Mouse (Mus musculus): ENCODE results near the gene Dlg2. TPM values are rescaled to one million over a fixed set of nuclear protein-coding genes. Genes with fewer than 3 reads are reported as not detected.

The Dlg2 gene
- polyA plus RNA-seq, 1 experiment from 2014 or later, result 2.3 TPM

DNA sequence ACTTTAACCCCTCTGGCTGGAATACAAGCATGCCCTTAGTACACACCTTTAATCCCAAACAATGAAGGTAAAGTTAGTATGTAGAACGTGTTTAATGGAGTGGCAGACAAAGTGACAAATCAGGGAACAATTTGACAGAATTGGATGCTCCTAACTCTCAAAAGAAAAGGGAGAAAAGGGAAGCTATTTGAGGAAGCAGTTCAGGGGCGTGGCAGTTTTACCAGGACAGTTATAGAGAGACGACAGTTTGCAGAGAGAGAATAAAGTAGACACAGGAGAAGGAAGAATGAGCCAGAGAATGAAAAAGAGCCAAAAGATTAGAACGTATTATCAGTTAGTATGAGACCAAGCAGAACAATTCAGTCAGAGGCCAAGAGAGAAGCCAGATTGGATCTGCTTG, 1122.1 kb downstream of the Dlg2 start:
- Histone ChIP-seq H3K9me3 (no peaks in the 10 kb centered on the region), H3K4me3 (replicated peaks) (no peak overlapping the region), H3K27me3 (no peaks in the 10 kb centered on the region), H3K4me2 (no peak overlapping the region), H3K36me3 (no peaks in the 10 kb centered on the region), H3K9ac (replicated peaks) (no peak overlapping the region), H3K4me1 (replicated peaks) (no peaks in the 10 kb centered on the region), H3K27ac (no peak overlapping the region)
- 76% methylated on average over 4 of the region's 4 CpGs for WGBS
- ATAC-seq (ENCODE audit: insufficient number of reproducible peaks, insufficient read depth, low FRiP score, low TSS enrichment, low read depth), result no peak

DNA sequence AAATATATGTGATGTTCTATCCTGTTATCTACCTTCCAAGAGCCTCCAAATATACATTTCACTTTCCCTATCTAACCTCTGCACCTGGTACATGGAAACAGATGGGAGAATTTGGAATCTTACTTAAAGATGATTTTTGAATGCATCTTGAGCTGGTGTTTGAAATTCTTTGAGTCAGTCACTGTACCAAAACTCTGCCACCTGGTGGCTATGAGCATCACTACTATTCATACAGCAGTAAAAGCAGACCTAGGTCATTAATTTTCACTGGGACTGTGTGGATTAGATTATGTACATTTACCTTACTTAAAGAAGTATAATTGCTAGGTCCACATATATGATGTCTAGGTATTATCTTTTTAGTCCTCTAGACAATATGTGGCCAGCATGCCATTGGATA, 1124.8 kb downstream of the Dlg2 start:
- H3K36me3 ChIP-seq, result no peaks in the 10 kb centered on the region
- no peak for ATAC-seq (ENCODE audit: insufficient number of reproducible peaks, insufficient read depth, low FRiP score, low TSS enrichment, low read depth)
- no peaks in the 10 kb centered on the region for H3K4me1 ChIP-seq (replicated peaks)
- no peaks in the 10 kb centered on the region for H3K27me3 ChIP-seq
- no peak overlapping the region for H3K9ac ChIP-seq (replicated peaks)
- no peaks in the 10 kb centered on the region for H3K9me3 ChIP-seq
- H3K4me2 ChIP-seq, result no peak overlapping the region
- no peak overlapping the region for H3K4me3 ChIP-seq (replicated peaks)
- no peak overlapping the region for H3K27ac ChIP-seq

DNA sequence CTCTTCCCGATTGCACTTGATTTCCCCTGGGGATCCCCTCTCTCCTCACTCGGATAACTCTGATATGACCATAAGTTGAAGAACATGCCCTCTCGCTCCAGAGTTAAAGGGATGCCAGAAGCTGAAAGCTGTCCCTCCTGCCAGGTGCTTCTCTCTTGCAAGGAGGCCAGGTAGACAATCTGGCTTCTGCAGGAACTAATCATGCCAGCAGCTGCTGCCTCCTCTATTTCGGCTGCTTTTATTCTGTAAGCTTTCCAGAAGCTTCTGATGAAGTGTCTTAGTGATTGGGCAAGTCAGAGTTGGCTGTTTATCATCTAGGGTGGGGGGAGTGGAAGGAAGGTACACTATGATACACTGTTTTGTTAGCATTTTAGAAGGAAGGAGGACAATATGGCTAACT, 1127.1 kb downstream of the Dlg2 start:
- Histone ChIP-seq H3K4me1 (replicated peaks) (no peaks in the 10 kb centered on the region), H3K27me3 (no peaks in the 10 kb centered on the region)
- no peak for ATAC-seq (ENCODE audit: insufficient number of reproducible peaks, insufficient read depth, low FRiP score, low TSS enrichment, low read depth)

DNA sequence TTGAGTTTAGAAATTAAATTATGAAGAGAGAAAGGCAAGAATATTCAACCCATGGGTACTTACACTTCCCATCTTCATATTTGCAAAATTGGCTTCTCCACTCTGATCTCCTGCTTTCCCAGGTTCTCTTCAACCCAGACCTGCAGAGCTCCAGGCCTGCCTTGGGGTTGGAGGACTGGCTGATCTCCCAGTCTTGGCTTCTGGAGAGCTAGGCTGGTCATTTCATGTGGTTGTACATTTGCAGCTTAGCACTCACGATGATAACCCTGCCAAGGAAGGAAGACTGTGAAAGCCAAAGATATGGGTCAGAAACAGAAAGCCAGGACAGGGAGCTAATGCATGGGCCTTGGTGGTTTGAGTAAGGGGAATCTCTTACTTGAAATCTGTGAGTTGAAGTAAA, 1176.6 kb downstream of the Dlg2 start:
- Histone ChIP-seq H3K27me3 (no peaks in the 10 kb centered on the region), H3K4me2 (no peak overlapping the region), H3K9me3 (no peaks in the 10 kb centered on the region), H3K9ac (replicated peaks) (no peak overlapping the region), H3K36me3 (no peaks in the 10 kb centered on the region), H3K4me3 (replicated peaks) (no peak overlapping the region), H3K27ac (no peak overlapping the region), H3K4me1 (replicated peaks) (no peaks in the 10 kb centered on the region)
- 91% methylated on average over 1 of the region's 1 CpGs for WGBS
- ATAC-seq (ENCODE audit: insufficient number of reproducible peaks, insufficient read depth, low FRiP score, low TSS enrichment, low read depth), result no peak

More for the DNA sequence above, 1127.1 kb downstream of the Dlg2 start:
- WGBS, result 76% methylated on average over 4 of the region's 4 CpGs
- Histone ChIP-seq H3K36me3 (no peaks in the 10 kb centered on the region), H3K27ac (no peak overlapping the region), H3K4me2 (no peak overlapping the region), H3K9ac (replicated peaks) (no peak overlapping the region), H3K4me3 (replicated peaks) (no peak overlapping the region), H3K9me3 (no peaks in the 10 kb centered on the region)

DNA sequence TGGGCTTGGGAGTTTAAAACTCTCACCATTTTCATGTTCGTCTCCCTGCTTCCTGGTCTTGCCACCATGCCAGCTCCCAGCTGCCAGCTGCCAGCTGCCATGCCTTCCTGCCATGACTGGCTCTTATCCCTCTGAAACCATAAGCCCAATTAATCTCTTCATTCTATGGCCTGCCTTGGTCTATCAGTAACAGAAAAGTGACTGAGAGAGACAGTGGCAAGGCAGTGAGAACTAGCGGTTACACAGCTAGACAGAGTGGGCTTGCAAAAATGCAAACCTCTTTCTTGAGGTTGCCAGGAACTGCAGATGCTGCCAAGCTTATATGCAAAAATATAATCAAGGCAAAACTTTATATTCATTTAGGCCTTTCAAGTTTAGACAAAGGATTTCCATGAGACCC, 1183.0 kb downstream of the Dlg2 start:
- H3K4me1 ChIP-seq (replicated peaks), result no peaks in the 10 kb centered on the region
- H3K36me3 ChIP-seq, result no peaks in the 10 kb centered on the region
- H3K27ac ChIP-seq, result no peak overlapping the region
- 72% methylated on average over 2 of the region's 2 CpGs for WGBS
- no peaks in the 10 kb centered on the region for H3K9me3 ChIP-seq
- H3K4me2 ChIP-seq, result no peak overlapping the region
- ATAC-seq (ENCODE audit: insufficient number of reproducible peaks, insufficient read depth, low FRiP score, low TSS enrichment, low read depth), result no peak
- no peak overlapping the region for H3K9ac ChIP-seq (replicated peaks)
- H3K27me3 ChIP-seq, result no peaks in the 10 kb centered on the region
- no peak overlapping the region for H3K4me3 ChIP-seq (replicated peaks)

DNA sequence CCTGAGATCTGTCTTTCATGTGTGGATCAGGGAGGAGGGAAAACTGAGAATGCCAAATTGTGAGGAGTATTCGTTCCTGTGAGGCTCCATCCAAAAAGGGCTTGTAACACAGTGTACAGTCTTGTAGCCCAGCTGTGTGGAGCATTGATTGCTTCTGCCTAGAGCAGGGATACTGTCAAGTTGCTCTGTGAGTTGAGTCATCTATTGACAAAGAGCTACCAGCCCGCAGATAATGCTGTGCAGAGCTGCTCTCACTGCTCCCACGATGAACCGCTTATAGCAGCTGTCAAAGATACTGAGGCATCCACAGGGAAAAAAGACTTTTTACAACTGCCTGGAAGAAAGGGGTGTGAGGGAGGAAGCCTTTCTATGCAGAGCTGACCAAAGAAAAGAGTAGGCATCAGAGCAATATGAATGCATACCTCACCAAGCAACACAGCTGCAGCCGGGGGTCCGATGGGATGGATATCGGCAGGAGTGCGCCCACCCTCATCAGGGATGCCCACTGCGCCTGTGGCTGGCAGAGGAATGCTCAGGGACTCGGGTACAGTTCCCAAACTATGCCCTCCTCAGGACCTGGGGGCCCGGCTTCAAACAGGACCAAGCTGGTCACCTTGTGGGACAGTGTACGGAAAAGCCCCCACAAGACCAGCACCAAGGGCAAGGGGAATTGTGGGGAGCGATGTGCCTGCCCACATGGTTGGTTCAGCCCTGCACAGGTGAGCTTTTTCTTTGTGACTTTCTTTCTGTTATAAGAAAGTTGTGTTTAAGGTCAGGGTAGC, 1196.0 kb downstream of the Dlg2 start:
- Histone ChIP-seq H3K36me3 (no peaks in the 10 kb centered on the region), H3K27me3 (no peaks in the 10 kb centered on the region), H3K27ac (no peak overlapping the region), H3K4me1 (replicated peaks) (no peaks in the 10 kb centered on the region), H3K9me3 (no peaks in the 10 kb centered on the region), H3K4me2 (no peak overlapping the region), H3K9ac (replicated peaks) (no peak overlapping the region), H3K4me3 (replicated peaks) (no peak overlapping the region)
- 85% methylated on average over 13 of the region's 13 CpGs for WGBS
- ATAC-seq (ENCODE audit: insufficient number of reproducible peaks, insufficient read depth, low FRiP score, low TSS enrichment, low read depth), result no peak

DNA sequence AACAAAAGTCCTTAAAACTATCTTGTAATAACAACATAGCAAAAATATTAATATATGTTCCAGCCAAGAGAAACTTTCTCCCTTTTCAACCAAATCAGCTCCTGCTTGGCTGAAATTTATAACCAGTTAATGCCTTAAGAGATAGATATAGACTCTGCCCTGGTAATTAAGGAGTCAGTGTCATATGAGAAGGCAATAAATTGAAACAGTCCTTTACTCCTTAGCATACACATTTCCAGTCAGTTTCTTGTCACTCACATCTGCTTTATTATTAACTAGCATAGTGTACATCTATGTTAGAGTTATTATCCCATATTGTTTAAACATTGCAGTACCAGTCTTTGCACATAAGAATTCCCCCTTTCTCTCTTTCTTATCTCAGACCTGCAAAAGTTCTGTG, 1197.9 kb downstream of the Dlg2 start:
- Histone ChIP-seq H3K36me3 (no peaks in the 10 kb centered on the region), H3K27me3 (no peaks in the 10 kb centered on the region), H3K4me1 (replicated peaks) (no peaks in the 10 kb centered on the region), H3K9me3 (no peaks in the 10 kb centered on the region), H3K27ac (no peak overlapping the region), H3K4me2 (no peak overlapping the region), H3K9ac (replicated peaks) (no peak overlapping the region), H3K4me3 (replicated peaks) (no peak overlapping the region)
- ATAC-seq (ENCODE audit: insufficient number of reproducible peaks, insufficient read depth, low FRiP score, low TSS enrichment, low read depth), result no peak

DNA sequence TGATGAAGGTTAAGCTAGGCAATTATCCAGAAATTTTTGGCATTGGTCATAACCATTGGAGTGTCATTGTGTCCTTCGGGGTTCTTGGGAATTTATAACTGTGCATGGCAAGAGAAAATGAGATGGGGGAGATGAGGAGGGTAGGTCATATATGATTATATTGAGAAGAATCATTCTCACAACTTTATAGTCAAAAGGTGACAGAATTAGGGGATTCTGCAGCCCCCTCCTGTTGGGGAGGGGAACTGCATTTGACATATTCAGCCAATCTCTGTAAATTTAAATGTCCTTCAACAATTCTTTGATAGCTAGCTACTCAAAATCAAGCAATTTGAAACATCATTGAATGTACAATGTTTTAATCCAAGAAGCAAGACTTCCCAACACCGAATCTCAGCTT, 1201.5 kb downstream of the Dlg2 start:
- H3K4me2 ChIP-seq, result no peak overlapping the region
- no peaks in the 10 kb centered on the region for H3K4me1 ChIP-seq (replicated peaks)
- no peak overlapping the region for H3K4me3 ChIP-seq (replicated peaks)
- no peaks in the 10 kb centered on the region for H3K9me3 ChIP-seq
- 64% methylated on average over 2 of the region's 2 CpGs for WGBS
- no peak for ATAC-seq (ENCODE audit: insufficient number of reproducible peaks, insufficient read depth, low FRiP score, low TSS enrichment, low read depth)
- H3K9ac ChIP-seq (replicated peaks), result no peak overlapping the region
- no peaks in the 10 kb centered on the region for H3K36me3 ChIP-seq
- H3K27me3 ChIP-seq, result no peaks in the 10 kb centered on the region
- H3K27ac ChIP-seq, result no peak overlapping the region

DNA sequence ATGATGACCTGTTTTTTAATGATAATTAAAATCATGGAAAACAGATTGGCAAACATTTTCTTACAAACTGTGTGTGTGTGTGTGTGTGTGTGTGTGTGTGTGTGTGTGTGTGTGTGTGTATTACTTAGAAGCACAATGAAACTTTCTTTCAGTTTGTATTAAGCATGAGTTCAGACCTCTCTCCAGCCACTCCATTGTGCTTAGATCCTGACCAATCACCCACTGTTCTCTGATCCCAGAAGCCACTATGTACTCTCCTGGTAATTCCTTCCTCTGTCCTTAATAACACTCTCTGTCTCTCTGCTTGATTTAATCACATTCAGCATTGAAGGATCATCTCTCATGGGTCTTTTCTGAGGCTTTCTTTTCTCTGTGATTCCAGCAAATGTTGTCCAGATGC, 1211.5 kb downstream of the Dlg2 start:
- H3K4me1 ChIP-seq (replicated peaks), result no peaks in the 10 kb centered on the region
- H3K4me3 ChIP-seq (replicated peaks), result no peak overlapping the region
- no peaks in the 10 kb centered on the region for H3K9me3 ChIP-seq
- no peaks in the 10 kb centered on the region for H3K36me3 ChIP-seq
- no peak overlapping the region for H3K4me2 ChIP-seq
- no peak for ATAC-seq (ENCODE audit: insufficient number of reproducible peaks, insufficient read depth, low FRiP score, low TSS enrichment, low read depth)
- no peak overlapping the region for H3K27ac ChIP-seq
- H3K27me3 ChIP-seq, result no peaks in the 10 kb centered on the region
- H3K9ac ChIP-seq (replicated peaks), result no peak overlapping the region

DNA sequence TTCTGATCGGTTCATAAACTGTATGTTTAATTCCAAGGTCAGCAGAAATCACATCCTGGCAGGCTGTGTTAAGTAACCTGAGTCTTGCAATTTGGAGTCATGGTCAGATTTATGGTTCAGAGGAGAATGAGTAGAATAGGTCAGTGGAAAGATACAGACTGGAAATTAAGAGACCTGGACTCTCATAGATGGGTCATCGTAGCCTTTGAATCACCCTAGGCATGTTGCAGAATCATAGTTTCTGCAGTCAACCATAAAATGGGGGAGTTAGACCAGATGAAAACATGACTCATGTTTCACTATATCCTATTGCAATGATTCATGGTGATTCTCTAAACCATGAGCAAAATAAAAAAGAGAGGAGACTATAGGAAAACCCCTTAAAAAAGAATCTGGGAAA, 1213.4 kb downstream of the Dlg2 start:
- no peak for ATAC-seq (ENCODE audit: insufficient number of reproducible peaks, insufficient read depth, low FRiP score, low TSS enrichment, low read depth)
- Histone ChIP-seq H3K27me3 (no peaks in the 10 kb centered on the region), H3K27ac (no peak overlapping the region), H3K36me3 (no peaks in the 10 kb centered on the region), H3K4me2 (no peak overlapping the region), H3K9ac (replicated peaks) (no peak overlapping the region), H3K9me3 (no peaks in the 10 kb centered on the region), H3K4me1 (replicated peaks) (no peaks in the 10 kb centered on the region), H3K4me3 (replicated peaks) (no peak overlapping the region)
- 83% methylated on average over 2 of the region's 2 CpGs for WGBS

DNA sequence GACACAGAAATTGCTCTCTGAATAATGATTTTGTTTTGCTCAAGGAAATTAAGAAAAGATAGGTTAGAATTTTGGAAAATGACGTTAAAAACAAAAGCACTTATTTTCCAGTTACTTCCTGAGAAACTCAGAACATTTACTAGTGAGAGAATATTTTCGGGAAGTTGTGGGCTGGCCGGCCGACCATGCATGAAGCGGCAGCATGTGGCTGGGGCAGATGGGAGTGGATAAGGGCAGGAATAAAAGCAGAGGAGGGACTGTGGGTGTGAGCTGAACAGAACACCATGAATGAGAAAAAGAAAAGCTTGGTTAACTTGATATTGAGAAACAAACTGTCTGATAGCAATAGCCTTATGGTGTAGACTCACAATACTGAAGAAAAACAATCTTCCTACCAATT, 1233.4 kb downstream of the Dlg2 start:
- Histone ChIP-seq H3K27me3 (no peaks in the 10 kb centered on the region), H3K36me3 (no peaks in the 10 kb centered on the region), H3K4me3 (replicated peaks) (no peak overlapping the region), H3K4me1 (replicated peaks) (no peaks in the 10 kb centered on the region), H3K27ac (no peak overlapping the region), H3K4me2 (no peak overlapping the region), H3K9me3 (no peaks in the 10 kb centered on the region), H3K9ac (replicated peaks) (no peak overlapping the region)
- 82% methylated on average over 5 of the region's 5 CpGs for WGBS
- no peak for ATAC-seq (ENCODE audit: insufficient number of reproducible peaks, insufficient read depth, low FRiP score, low TSS enrichment, low read depth)

DNA sequence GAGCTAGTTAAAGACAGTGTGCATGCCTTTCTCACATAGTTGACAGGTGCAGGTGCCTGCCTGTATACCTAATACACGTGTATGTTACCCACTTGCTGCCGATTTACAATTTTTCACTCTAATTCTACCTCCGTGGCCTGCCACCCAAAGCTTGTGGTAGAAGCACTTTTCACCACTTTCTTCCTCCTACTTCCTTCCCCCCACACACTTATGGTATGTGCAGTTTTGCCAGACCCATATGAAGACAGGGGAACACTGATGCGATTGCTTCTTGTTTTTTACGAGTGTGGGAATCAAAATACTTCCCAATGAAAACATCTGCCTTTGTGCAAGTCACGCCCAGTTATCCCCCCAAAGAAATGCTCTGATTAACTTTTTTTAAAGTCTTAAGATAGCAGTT, 1234.7 kb downstream of the Dlg2 start:
- Histone ChIP-seq H3K27me3 (no peaks in the 10 kb centered on the region), H3K27ac (no peak overlapping the region), H3K9ac (replicated peaks) (no peak overlapping the region), H3K36me3 (no peaks in the 10 kb centered on the region), H3K4me2 (no peak overlapping the region), H3K4me3 (replicated peaks) (no peak overlapping the region), H3K9me3 (no peaks in the 10 kb centered on the region), H3K4me1 (replicated peaks) (no peaks in the 10 kb centered on the region)
- ATAC-seq (ENCODE audit: insufficient number of reproducible peaks, insufficient read depth, low FRiP score, low TSS enrichment, low read depth), result no peak
- whole genome bisulfite sequencing, result 84% methylated on average over 6 of the region's 6 CpGs
